Mouse (Mus musculus) thymus, adult 2 months (tissue): ENCODE results near the gene Fam20b. TPM values are rescaled to one million over a fixed set of nuclear protein-coding genes. Genes with fewer than 3 reads are reported as not detected.

ENCODE experiments used
- DNase-seq: peaks from one replicate; pipeline ENCODE4 v3.0.0; 2021
- H3K27ac ChIP-seq: fragments of 200-500 bp; 2 replicates; pipeline ENCODE4 v1.5.1; 2012; ENCODE audit warnings: low read length, control low read depth; ENCODE audit not compliant: control insufficient read depth, insufficient read depth
- H3K27me3 ChIP-seq: fragments of 200-500 bp; 2 replicates; pipeline ENCODE4 v1.6.1; 2012; ENCODE audit warnings: mild to moderate bottlenecking, low read length, moderate library complexity, mixed read lengths; ENCODE audit not compliant: control insufficient read depth, insufficient read depth
- H3K36me3 ChIP-seq: fragments of 200-500 bp; 2 replicates; pipeline ENCODE4 v1.6.1; 2012; ENCODE audit warnings: mild to moderate bottlenecking, low read length, moderate library complexity; ENCODE audit not compliant: control insufficient read depth, insufficient read depth
- H3K4me1 ChIP-seq: fragments of 200-500 bp; replicated peaks from 2 replicates; pipeline ENCODE4 v1.6.1; 2012; ENCODE audit warnings: low read length; ENCODE audit not compliant: control insufficient read depth, insufficient read depth
- H3K4me3 ChIP-seq: fragments of 200-500 bp; 2 replicates; pipeline ENCODE4 v1.5.1; 2012; ENCODE audit warnings: mild to moderate bottlenecking, low read length, control low read depth, moderate library complexity; ENCODE audit not compliant: control insufficient read depth, insufficient read depth
- CTCF ChIP-seq: fragments of 200-500 bp; IDR thresholded peaks from 2 replicates; pipeline ENCODE4 v1.5.1; 2012; ENCODE audit warnings: mild to moderate bottlenecking, control low read depth, low read length, moderate library complexity, borderline replicate concordance; ENCODE audit not compliant: control insufficient read depth, poor library complexity, insufficient read depth; ENCODE audit errors: extremely low read depth
- POLR2A ChIP-seq: fragments of 200-500 bp; IDR thresholded peaks from 2 replicates; pipeline ENCODE4 v1.6.1; 2012; ENCODE audit warnings: mild to moderate bottlenecking, low read length, control low read depth, moderate library complexity; ENCODE audit not compliant: control insufficient read depth, poor library complexity, insufficient read depth; ENCODE audit errors: extremely low read depth
- WGBS: fragments of 180-500 bp; shearing (Covaris S2); methylation state at CpG from one replicate; pipeline ENCODE4 v1.1.7; 2018; 5-methylcytosine and 5-hydroxymethylcytosine counted together
- polyA plus RNA-seq: library from polyadenylated mRNA; depleted of rRNA; stranded (reverse); fragments of >200 nt; gene quantifications from 2 replicates; pipeline ENCODE4 v1.2.3, GENCODE M21; 2012; rRNA removed

Gene Fam20b
- polyA plus RNA-seq = 17.7 and 18.2 TPM in 2 replicates

DNA sequence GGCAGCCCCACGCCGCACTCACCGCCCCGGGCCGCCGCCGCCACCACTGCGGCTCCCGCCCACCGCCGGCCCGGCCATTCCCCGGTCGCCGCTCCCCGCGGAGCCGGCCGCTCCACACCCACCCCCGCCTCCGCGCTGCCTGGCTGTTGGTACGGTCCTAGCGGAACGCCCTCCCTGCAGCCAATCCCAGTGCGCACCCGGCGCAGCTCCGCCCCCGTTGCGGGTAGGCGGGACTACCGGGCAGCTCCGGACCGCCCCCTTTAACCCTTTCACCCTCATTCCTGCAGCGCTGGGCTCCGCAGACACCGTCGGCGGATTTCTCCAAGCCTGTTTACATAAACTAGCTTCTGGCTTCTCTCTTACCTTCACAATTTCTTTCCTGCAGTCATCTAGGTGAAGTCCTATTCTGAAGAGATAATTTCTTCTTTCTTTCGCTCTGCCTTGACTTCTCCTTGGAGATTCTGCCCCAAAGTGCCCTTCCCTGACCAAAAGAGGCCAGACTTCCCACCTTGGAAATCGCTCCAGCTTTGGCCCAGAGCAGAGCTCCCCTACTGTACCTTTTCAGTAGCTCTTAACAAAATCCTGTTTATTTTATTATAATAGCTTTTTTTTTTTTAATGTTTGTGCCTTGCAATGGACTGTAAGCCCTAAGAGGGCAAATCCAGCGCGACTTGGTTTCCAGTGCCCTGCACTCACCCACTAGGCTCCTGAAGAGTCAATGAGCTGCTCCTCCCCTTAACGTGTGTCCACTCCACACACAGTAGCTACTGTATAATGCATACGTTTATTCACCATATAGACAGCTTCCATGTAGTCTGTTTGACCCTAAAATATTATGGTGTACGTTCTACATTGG, at the start of gene Fam20b:
Gene Fam20b, minus strand, starts transcription at position 137 of the 856 bp plus-strand sequence.
- Histone ChIP-seq H3K36me3 (no peaks in the 10 kb centered on the region), H3K4me1 (no peaks in the 10 kb centered on the region), H3K27me3 (no peaks in the 10 kb centered on the region), H3K27ac (no peak within 1 kb of the TSS), H3K4me3 (peak within 1 kb of the TSS; percentile 95)
- TF ChIP-seq CTCF (no peak), POLR2A (peak; percentile 22; the same call in 1 of the 2 replicates)
- 6% methylated on average over 31 of the region's 47 CpGs for WGBS
- peak; percentile 95 for DNase-seq

DNA sequence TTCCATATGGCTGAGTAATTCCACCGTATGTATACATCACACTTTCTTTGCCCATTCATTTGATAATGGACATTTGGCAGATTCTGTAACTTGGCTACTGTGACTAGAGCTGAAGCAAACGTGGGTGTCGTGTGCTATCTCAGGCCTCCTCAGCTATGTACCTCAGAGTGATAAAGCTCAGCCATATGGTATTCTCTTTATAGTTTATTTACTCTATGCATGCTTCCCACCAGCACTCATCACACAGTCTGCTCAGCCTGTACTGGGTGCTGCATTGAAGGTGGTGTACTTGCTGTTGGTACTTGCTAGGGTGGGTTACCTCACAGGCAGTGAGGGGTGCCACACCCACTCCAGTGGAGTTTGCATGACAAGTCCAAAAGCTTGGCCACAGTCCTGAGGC, 46.4 kb upstream of the Fam20b start:
- no peak for TF ChIP-seq CTCF
- TF ChIP-seq POLR2A = no peak
- H3K4me3 ChIP-seq = no peak overlapping the region
- 95% methylated on average over 3 of the region's 3 CpGs for WGBS
- no peaks in the 10 kb centered on the region for H3K36me3 ChIP-seq
- no peaks in the 10 kb centered on the region for H3K27me3 ChIP-seq
- H3K27ac ChIP-seq = no peak overlapping the region
- no peak for DNase-seq
- no peaks in the 10 kb centered on the region for H3K4me1 ChIP-seq

DNA sequence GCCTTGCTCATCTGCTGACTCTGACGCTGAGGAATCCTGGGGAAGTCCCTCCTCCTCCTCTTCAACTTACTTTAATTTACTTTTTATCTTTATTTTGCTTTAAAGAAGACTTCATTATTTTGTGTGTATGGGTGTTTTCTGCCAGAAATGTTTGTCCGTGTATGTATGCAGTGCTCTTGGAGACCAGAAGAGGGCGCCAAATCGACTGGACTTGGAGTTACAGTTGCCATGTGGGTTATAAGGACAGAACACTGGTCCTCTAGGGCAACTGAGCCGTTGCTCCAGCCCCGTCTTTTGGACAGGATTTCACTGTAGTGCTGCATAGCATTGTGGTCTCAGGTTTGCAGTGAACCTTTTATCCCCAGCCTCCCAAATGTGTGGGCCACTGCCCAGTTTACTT, 45.7 kb upstream of the Fam20b start:
- no peak for DNase-seq
- 84% methylated on average over 6 of the region's 6 CpGs for WGBS
- Histone ChIP-seq H3K27ac (no peak overlapping the region), H3K27me3 (no peaks in the 10 kb centered on the region), H3K4me1 (no peaks in the 10 kb centered on the region), H3K36me3 (no peaks in the 10 kb centered on the region), H3K4me3 (no peak overlapping the region)
- TF ChIP-seq POLR2A (no peak), CTCF (no peak)

DNA sequence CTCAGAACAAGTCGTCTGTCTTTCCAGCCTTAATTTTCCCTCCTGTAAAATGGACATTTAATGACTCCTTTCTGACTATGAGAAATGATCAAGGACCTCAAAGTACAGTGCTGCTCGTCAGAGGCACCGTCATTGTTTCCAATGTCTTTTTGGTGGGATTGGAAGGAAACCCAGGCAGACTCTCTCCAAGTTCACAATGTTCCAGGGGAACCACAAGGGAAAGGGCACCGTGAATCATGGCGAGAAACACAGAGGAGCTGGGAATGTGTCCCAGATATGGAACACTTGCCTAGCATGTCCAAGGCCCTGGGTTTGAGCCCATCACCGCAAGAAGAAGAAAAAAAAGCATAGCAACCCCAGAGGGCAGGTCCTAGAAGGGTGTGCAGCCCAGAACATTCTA, 44.4 kb upstream of the Fam20b start:
- no peak overlapping the region for H3K4me3 ChIP-seq
- H3K36me3 ChIP-seq = no peaks in the 10 kb centered on the region
- DNase-seq = no peak
- H3K4me1 ChIP-seq = no peaks in the 10 kb centered on the region
- no peak overlapping the region for H3K27ac ChIP-seq
- WGBS = 92% methylated on average over 6 of the region's 6 CpGs
- no peaks in the 10 kb centered on the region for H3K27me3 ChIP-seq
- TF ChIP-seq POLR2A = no peak
- TF ChIP-seq CTCF = no peak

DNA sequence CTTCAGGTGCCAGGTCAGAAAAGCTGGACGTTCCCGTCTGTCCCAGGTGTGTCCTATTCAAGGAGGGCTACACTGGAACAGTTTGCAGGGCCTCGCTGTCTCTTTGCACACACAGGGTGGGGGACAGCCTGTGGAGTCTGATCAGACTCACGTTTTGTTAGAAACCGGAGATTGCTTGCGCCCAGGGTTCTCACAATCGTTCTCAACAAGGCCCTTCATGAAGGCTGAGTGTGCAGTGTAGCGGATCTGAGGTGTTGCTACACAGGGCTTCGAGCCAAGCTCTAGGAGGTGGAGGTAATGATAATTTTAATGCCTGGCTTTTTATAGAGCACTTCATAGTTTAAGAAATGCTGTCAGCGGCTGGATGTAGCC, 42.5 kb upstream of the Fam20b start:
- Histone ChIP-seq H3K27me3 (no peaks in the 10 kb centered on the region), H3K36me3 (no peaks in the 10 kb centered on the region), H3K4me1 (no peaks in the 10 kb centered on the region), H3K27ac (no peak overlapping the region), H3K4me3 (no peak overlapping the region)
- 88% methylated on average over 10 of the region's 10 CpGs for WGBS
- TF ChIP-seq POLR2A = no peak
- no peak for TF ChIP-seq CTCF
- DNase-seq = no peak

DNA sequence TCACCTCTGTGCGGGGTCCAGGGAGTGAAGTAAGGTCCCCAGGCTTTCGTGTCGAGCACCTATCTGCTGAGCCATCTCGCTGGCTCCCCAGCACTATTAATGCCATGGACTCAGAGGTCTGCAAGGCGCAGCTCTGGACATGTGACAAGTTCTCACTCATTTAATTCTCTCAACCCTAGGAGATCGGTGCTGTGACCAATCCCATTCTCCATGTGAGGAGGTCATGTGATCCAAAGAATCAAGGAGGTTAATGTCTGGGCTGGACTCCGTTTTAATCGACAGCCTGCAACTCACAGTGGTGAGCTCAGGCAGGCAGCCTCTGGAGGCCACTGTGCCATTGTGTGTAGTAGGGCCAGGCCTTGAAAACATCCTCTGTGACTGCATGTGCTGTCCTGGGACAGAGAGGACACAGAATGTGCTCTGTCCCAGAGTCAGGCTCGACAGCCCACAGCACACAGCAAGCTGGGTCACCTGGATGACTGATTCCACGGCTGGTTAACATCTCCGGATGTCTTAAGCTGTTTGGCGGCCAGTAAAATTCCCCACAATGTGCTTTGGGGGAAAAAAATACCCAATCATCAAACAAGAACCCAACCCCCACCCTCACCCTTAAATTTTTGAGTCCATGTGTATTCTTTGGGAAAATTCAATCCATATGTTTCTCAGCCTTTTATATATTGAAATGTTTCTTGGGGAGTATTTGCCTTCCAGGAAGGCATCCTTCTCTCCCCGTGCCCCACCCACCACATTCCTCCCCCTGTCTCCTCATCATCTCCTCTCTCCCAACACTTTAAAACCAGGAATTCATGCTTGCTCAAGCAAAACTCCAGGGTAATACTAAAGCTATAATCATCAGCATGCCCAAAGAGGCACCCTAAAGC, 41.9 kb upstream of the Fam20b start:
- 92% methylated on average over 13 of the region's 13 CpGs for WGBS
- Histone ChIP-seq H3K27me3 (no peaks in the 10 kb centered on the region), H3K27ac (no peak overlapping the region), H3K36me3 (no peaks in the 10 kb centered on the region), H3K4me3 (no peak overlapping the region), H3K4me1 (no peaks in the 10 kb centered on the region)
- no peak for DNase-seq
- TF ChIP-seq CTCF (no peak), POLR2A (no peak)
